Mouse (Mus musculus): Measurements from ENCODE around the gene Zfp248. TPM values are rescaled to one million over a fixed set of nuclear protein-coding genes. Genes with fewer than 3 reads are reported as not detected.

Zfp248 gene
- 17.5 and 19.1 TPM in 2 replicates for polyA plus RNA-seq (2015; fragmentation: Nextera tagmentation; extraction: Ambion mirVana)

- H3K4me2 ChIP-seq, result peak within 1 kb of the TSS; percentile 68
- H3K27ac ChIP-seq (replicated peaks), result peak within 1 kb of the TSS; percentile 99
- peak within 1 kb of the TSS; percentile 90 for H3K9ac ChIP-seq (replicated peaks)
- peak within 1 kb of the TSS; percentile 79 for H3K4me3 ChIP-seq (replicated peaks)
- peak; percentile 99 for ATAC-seq (ENCODE audit: low FRiP score)
- H3K27me3 ChIP-seq (replicated peaks), result no peaks in the 10 kb centered on the region
- peaks cover 29% of the 10 kb centered on the region for H3K4me1 ChIP-seq
- WGBS, result under 1% methylated on average over 43 of the region's 43 CpGs
- peaks cover 9% of the 10 kb centered on the region; the same call in 1 of the 2 replicates for H3K36me3 ChIP-seq
- H3K9me3 ChIP-seq (replicated peaks), result no peaks in the 10 kb centered on the region
Observed at GRCm38 (mm10) chr6:118455042-118455631, at the start of gene Zfp248. Gene Zfp248, minus strand, starts transcription at chr6:118455528.

DNA sequence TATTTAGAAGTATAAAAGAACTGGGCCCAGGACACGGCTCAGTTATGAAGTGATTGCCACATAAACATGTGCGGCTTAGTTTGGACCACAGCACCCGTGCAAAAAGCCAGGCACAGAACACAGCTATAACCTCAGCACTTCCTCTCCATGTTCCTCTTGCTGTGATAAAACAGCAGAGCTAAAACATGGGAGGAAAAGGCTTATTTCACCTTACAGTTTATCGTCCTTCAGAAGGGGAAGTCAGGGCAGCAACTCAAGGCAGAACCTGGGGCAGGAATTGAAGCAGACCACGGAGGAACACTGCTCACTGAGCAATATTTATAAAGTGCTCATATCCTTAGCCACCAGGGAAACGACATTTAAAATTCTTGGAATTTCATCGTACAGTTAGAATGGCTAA lies 43.7 kb upstream of the Zfp248 start:
- H3K9me3 ChIP-seq (replicated peaks), result no peaks in the 10 kb centered on the region
- no peaks in the 10 kb centered on the region for H3K4me1 ChIP-seq
- no peak overlapping the region for H3K4me3 ChIP-seq (replicated peaks)
- no peak for ATAC-seq (ENCODE audit: low FRiP score)
- no peak overlapping the region for H3K27ac ChIP-seq (replicated peaks)
- no peaks in the 10 kb centered on the region for H3K27me3 ChIP-seq (replicated peaks)
- 90% methylated on average over 7 of the region's 7 CpGs for WGBS
- H3K4me2 ChIP-seq, result no peak overlapping the region
- H3K9ac ChIP-seq (replicated peaks), result no peak overlapping the region
- peaks cover 24% of the 10 kb centered on the region for H3K36me3 ChIP-seq

- Histone ChIP-seq H3K4me3 (replicated peaks) (no peak overlapping the region), H3K4me2 (no peak overlapping the region)
- 91% methylated on average over 1 of the region's 1 CpGs for WGBS
Observed at GRCm38 (mm10) chr6:118482125-118482524, 26.8 kb upstream of the Zfp248 start.

GRCm38 (mm10) chr6:118478957-118479708 lies 23.8 kb upstream of the Zfp248 start, which contains the start of gene Zfp9:
Gene Zfp9, minus strand, starts transcription at chr6:118479320.
- Histone ChIP-seq H3K27ac (replicated peaks) (peak within 1 kb of the TSS; percentile 90), H3K27me3 (replicated peaks) (peaks cover 4% of the 10 kb centered on the region; the same call in 1 of the 2 replicates), H3K4me2 (peak within 1 kb of the TSS; percentile 64), H3K4me1 (peaks cover 21% of the 10 kb centered on the region), H3K9me3 (replicated peaks) (no peaks in the 10 kb centered on the region), H3K4me3 (replicated peaks) (peak within 1 kb of the TSS; percentile 66), H3K9ac (replicated peaks) (peak within 1 kb of the TSS; percentile 80), H3K36me3 (peaks cover 8% of the 10 kb centered on the region)
- peak; percentile 94 for ATAC-seq (ENCODE audit: low FRiP score)
- 0% methylated on average over 51 of the region's 57 CpGs for WGBS

More at GRCm38 (mm10) chr6:118482125-118482524, 26.8 kb upstream of the Zfp248 start:
- Histone ChIP-seq H3K9ac (replicated peaks) (no peak overlapping the region), H3K9me3 (replicated peaks) (no peaks in the 10 kb centered on the region), H3K36me3 (no peaks in the 10 kb centered on the region), H3K27ac (replicated peaks) (no peak overlapping the region), H3K4me1 (peaks cover 11% of the 10 kb centered on the region), H3K27me3 (replicated peaks) (peaks cover 4% of the 10 kb centered on the region; the same call in 1 of the 2 replicates)
- no peak for ATAC-seq (ENCODE audit: low FRiP score)

- ATAC-seq (ENCODE audit: low FRiP score), result peak; percentile 22; the same call in 1 of the 2 replicates
- no peaks in the 10 kb centered on the region for H3K9me3 ChIP-seq (replicated peaks)
- H3K4me3 ChIP-seq (replicated peaks), result peak overlapping the region; percentile 66
- H3K9ac ChIP-seq (replicated peaks), result peak overlapping the region; percentile 80
- WGBS, result 15% methylated on average over 10 of the region's 10 CpGs
- peak overlapping the region; percentile 90 for H3K27ac ChIP-seq (replicated peaks)
- H3K4me2 ChIP-seq, result peak overlapping the region; percentile 64
- H3K4me1 ChIP-seq, result peaks cover 21% of the 10 kb centered on the region
- H3K27me3 ChIP-seq (replicated peaks), result peaks cover 4% of the 10 kb centered on the region; the same call in 1 of the 2 replicates
- H3K36me3 ChIP-seq, result peaks cover 8% of the 10 kb centered on the region
Observed at GRCm38 (mm10) chr6:118477875-118478785, 22.8 kb upstream of the Zfp248 start.

- H3K4me2 ChIP-seq, result no peak overlapping the region
- no peaks in the 10 kb centered on the region for H3K9me3 ChIP-seq (replicated peaks)
- no peak overlapping the region for H3K4me3 ChIP-seq (replicated peaks)
- ATAC-seq (ENCODE audit: low FRiP score), result no peak
- H3K36me3 ChIP-seq, result peaks cover 47% of the 10 kb centered on the region
- no peak overlapping the region for H3K27ac ChIP-seq (replicated peaks)
- no peak overlapping the region for H3K9ac ChIP-seq (replicated peaks)
- no peaks in the 10 kb centered on the region for H3K4me1 ChIP-seq
- H3K27me3 ChIP-seq (replicated peaks), result no peaks in the 10 kb centered on the region
- 80% methylated on average over 15 of the region's 15 CpGs for WGBS
Observed at GRCm38 (mm10) chr6:118462069-118462705, 6.9 kb upstream of the Zfp248 start.

DNA sequence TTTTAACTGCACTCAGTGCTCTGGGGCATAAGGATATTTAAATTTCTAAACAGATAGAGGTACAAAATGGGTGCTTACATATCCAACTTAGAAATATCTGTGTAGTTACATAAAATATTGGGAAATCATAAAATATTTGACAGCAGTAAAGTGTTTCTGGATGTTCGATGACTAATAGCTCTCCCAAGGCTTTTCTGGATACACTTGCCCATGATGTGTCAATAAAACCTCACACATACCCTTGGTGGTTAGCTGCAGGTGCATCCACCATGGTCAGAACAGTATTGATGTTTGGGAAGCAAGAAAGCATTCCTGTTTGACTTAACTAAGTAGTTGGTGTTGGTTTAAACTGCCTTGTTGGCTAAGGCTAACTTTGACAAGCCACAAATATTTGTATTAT lies 2.4 kb upstream of the Zfp248 start:
- Histone ChIP-seq H3K4me3 (replicated peaks) (no peak overlapping the region), H3K4me1 (peaks cover 24% of the 10 kb centered on the region), H3K36me3 (peaks cover 13% of the 10 kb centered on the region), H3K27ac (replicated peaks) (no peak overlapping the region), H3K9me3 (replicated peaks) (no peaks in the 10 kb centered on the region), H3K27me3 (replicated peaks) (no peaks in the 10 kb centered on the region), H3K9ac (replicated peaks) (no peak overlapping the region), H3K4me2 (no peak overlapping the region)
- no peak for ATAC-seq (ENCODE audit: low FRiP score)
- 95% methylated on average over 1 of the region's 1 CpGs for WGBS

DNA sequence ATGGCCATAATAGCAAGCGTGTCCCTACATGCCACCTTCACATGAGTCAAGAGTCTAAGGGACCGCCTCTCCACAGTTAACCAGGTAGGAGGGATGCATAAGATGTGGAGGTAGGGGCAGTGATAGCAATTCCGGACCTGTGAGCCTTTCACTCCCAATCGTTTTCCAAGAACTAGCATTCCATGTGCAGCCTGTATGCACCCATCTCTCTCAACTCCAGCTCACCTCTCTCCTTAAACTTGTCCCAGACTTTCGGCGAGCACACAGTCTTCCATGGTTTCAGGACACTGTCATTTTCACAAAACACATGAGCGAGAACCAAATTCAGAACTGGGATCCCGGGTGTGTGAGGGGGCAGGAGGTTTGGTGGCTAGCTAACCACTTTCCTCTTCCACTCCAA lies 876 bp downstream of the Zfp248 start:
- Histone ChIP-seq H3K9ac (replicated peaks) (peak overlapping the region; percentile 90), H3K27ac (replicated peaks) (peak overlapping the region; percentile 99), H3K4me3 (replicated peaks) (peak overlapping the region; percentile 79), H3K4me2 (peak overlapping the region; percentile 68), H3K4me1 (peaks cover 29% of the 10 kb centered on the region), H3K27me3 (replicated peaks) (no peaks in the 10 kb centered on the region), H3K36me3 (peaks cover 9% of the 10 kb centered on the region; the same call in 1 of the 2 replicates), H3K9me3 (replicated peaks) (no peaks in the 10 kb centered on the region)
- no peak for ATAC-seq (ENCODE audit: low FRiP score)
- WGBS, result 47% methylated on average over 8 of the region's 8 CpGs

DNA sequence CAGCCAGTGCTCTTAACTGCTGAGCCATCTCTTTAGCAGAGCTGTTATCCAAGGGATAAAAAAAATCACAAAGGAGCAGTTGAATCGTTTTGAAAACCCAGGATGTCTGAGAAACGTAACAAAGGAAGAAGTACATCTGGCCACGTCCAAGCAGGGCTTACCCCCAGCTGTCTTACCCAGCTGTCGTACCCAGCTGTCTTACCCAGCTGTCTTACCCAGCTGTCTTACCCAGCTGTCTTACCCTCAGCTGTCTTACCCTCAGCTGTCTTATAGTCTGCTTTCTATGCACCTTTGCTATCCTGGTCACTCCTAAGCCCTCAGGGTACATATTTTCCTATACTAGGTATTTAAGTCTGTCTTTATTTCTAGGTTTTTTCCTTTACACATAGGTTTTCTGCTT lies 23.8 kb downstream of the Zfp248 start:
- H3K27me3 ChIP-seq (replicated peaks), result no peaks in the 10 kb centered on the region
- H3K36me3 ChIP-seq, result peaks cover 56% of the 10 kb centered on the region
- H3K9me3 ChIP-seq (replicated peaks), result peaks cover 8% of the 10 kb centered on the region; the same call in 1 of the 2 replicates
- H3K9ac ChIP-seq (replicated peaks), result no peak overlapping the region
- no peak overlapping the region for H3K27ac ChIP-seq (replicated peaks)
- WGBS, result 90% methylated on average over 4 of the region's 4 CpGs
- ATAC-seq (ENCODE audit: low FRiP score), result no peak
- no peak overlapping the region for H3K4me2 ChIP-seq
- no peak overlapping the region for H3K4me3 ChIP-seq (replicated peaks)
- no peaks in the 10 kb centered on the region for H3K4me1 ChIP-seq

DNA sequence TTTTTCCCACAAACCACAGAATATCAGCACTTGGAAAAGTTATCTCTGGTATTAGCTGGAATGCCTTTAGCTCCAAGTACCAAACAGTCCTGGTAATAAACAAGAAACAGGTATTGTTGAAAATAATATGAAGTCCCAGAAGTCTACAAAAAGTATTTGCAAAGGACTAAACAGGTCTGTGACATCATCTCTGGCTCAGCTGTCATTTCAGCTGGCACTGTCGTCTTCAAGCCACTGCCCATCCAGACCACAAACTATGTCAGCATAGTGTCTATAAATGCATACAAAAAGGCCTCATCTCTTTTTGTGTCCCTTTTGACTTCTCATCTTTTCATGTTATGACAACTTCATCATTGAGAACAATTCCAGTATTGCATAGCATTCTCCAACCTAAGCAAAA lies 28.7 kb downstream of the Zfp248 start:
- 97% methylated on average over 1 of the region's 1 CpGs for WGBS
- Histone ChIP-seq H3K4me1 (no peaks in the 10 kb centered on the region), H3K27ac (replicated peaks) (no peak overlapping the region), H3K9ac (replicated peaks) (no peak overlapping the region), H3K4me3 (replicated peaks) (no peak overlapping the region), H3K9me3 (replicated peaks) (peaks cover 8% of the 10 kb centered on the region; the same call in 1 of the 2 replicates), H3K27me3 (replicated peaks) (no peaks in the 10 kb centered on the region), H3K36me3 (peaks cover 45% of the 10 kb centered on the region), H3K4me2 (no peak overlapping the region)
- no peak for ATAC-seq (ENCODE audit: low FRiP score)

Measured in neural tube, embryonic 15.5 days (tissue).